Mouse (Mus musculus) gastrocnemius, postnatal 36 days (tissue): ENCODE results near the gene AI467606. TPM values are rescaled to one million over a fixed set of nuclear protein-coding genes. Genes with fewer than 3 reads are reported as not detected.

Source experiments
- DNase-seq, 2 experiments: peaks; one replicate each; pipeline ENCODE4 v3.0.0; 2022
- intact Hi-C: fragments of 180-260 bp; cut with DNase I; formaldehyde crosslinking; loops from one replicate; pipeline ENCODE4 v1.15.1; 2025
- total RNA-seq, 2 experiments: library from RNA; stranded (reverse); gene quantifications; 2 replicates each; pipeline ENCODE4 v1.2.3; 2021

AI467606 gene
- total RNA-seq, 2 experiments from 2014 or later = 0.41 to 0.69 TPM

DNA sequence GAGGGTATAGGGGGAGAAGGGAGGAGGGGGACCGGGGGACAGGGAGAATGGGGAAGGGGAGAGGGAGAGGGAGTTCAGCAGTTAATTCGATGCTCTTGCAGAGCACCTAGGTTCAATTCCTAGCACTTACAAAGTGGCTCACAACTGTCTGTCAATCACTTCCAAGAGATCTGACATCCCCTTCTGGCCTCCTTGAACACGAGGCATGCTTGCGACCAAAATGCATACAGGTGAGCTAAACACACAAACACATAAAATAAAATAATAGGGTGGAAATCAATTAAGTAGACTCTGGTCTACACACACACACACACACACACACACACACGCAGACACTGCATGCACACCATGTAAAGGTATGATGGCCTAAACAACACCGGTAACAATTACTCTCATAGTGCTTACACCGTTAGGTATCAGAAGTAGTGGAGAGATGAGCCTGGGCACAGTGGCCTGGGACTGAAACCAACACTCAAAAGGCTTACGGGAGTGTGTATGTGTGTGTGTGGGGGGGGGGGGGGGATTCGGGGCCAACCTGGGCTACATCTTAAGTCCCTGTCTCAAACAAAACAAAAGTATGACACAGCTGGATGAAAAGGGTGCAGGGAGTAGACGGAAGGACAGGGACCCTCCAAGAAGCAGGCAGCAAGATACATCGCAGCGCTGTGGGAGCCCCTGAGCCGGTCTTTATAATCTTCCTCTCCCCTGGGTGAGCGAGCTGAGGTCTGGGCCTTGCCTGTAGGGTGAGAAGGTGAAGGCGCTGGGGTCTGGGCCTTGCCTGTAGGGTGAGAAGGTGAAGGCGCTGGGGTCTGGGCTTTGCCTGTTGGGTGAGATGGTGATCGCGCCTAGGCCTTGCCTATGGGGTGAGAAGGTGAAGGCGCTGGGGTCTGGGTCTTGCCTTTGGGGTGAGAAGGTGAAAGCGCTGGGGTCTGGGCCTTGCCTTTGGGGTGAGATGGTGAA lies 725 bp upstream of the AI467606 start:
- intact Hi-C loops = no loop called here

GRCm38 (mm10) chr7:127093914-127094313 lies 2.8 kb downstream of the AI467606 start:
- intact Hi-C loops = no loop called here
- DNase-seq = no peak

More for the DNA sequence above, 725 bp upstream of the AI467606 start:
- DNase-seq = no peak

- DNase-seq = no peak
- intact Hi-C loops = no loop called here
Observed at GRCm38 (mm10) chr7:127096456-127096855, 5.3 kb downstream of the AI467606 start.

GRCm38 (mm10) chr7:127098521-127098920 lies 7.4 kb downstream of the AI467606 start:
- intact Hi-C loops = no loop called here
- DNase-seq = no peak

- no peak for DNase-seq
- intact Hi-C loops = no loop called here
Observed at GRCm38 (mm10) chr7:127098950-127099349, 7.8 kb downstream of the AI467606 start.

GRCm38 (mm10) chr7:127099528-127099927 lies 8.4 kb downstream of the AI467606 start:
- DNase-seq = no peak
- intact Hi-C loops = no loop called here

GRCm38 (mm10) chr7:127101451-127102016 lies 10.4 kb downstream of the AI467606 start:
- intact Hi-C loops = loop anchor here (10.0 kb wide), 1 partner anchor 87 kb away; the partner anchor contains the start of genes Mvp, Pagr1a and Pagr1b
- no peak for DNase-seq

DNA sequence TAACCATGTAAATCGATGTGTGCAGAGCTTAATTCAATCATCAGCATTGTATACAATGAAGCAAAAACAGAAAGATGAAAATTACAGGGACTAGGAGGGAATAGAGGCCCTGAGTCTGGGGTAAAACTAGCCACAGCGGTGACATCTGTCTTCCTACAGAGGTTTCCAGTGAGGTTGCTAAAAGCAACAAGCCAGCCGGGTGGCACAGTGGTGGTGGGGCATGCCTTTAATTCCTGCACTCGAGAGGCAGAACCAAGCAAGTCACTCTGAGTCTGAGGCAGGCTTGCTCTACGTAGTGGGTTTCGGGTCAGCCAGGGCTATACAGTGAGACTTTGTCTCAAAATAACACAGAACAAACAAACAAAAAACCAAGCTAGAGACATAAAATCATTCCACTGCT lies 11.0 kb downstream of the AI467606 start:
- DNase-seq = no peak
- intact Hi-C loops = loop anchor here (10.0 kb wide), 1 partner anchor 87 kb away; the partner anchor contains the start of genes Mvp, Pagr1a and Pagr1b

DNA sequence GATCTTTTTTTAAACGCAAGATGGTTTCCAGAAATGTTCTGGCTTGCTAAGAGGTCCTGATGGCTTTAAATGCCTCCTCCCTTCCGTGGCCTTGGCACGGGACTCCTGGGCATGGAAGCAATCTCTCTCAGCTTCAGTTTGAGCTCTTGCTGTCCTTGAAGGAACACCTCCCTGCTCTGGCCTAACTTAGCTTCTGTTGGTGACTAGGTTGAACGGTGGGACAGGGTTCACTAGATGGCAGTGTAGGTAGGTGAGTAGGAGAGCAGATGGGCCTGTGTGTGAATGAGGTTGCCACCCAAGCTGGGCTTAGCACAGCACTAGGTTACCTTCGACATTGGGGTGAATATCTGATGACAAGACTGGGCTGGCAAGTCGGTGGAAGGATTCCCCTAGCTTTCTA lies 12.8 kb downstream of the AI467606 start:
- intact Hi-C loops = loop anchor here (10.0 kb wide), 1 partner anchor 89 kb away; the partner anchor contains the start of genes Mvp, Pagr1a and Pagr1b
- no peak for DNase-seq

- DNase-seq = peak; percentile 21 to 44
- intact Hi-C loops = loop anchor here (5.0 to 10.0 kb wide), 2 partner anchors 90 to 352 kb away; partner anchors contain the start of genes Mvp, Pagr1a and Pagr1b
Observed at GRCm38 (mm10) chr7:127104560-127105332, 13.6 kb downstream of the AI467606 start.

DNA sequence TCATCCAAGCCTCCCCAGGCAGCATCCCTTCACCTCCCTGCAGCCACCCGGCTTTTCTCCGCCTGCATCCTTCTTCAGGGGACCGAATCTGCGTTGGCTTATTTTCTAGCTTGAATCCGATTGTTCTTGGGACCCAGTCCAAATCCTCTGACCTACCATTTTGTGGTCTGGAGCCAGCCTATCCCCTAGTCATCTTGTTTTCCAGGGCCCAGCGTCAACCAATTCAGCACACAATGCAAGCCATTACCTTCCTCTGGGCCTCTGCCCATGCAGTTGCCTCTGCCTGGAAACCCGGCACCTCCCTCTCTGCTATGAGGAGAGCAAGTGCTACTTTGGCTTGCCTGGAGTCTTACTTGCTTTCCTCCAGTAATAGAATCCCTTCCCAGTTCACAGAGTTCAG lies 14.4 kb downstream of the AI467606 start:
- intact Hi-C loops = loop anchor here (5.0 to 10.0 kb wide), 2 partner anchors 91 to 353 kb away; partner anchors contain the start of genes Mvp, Pagr1a and Pagr1b
- DNase-seq = no peak

GRCm38 (mm10) chr7:127110239-127111007 lies 19.3 kb downstream of the AI467606 start:
- peak; percentile 46 to 60 for DNase-seq
- intact Hi-C loops = loop anchor here (2.0 kb wide), 2 partner anchors 124 to 278 kb away; no protein-coding TSS in a partner anchor

DNA sequence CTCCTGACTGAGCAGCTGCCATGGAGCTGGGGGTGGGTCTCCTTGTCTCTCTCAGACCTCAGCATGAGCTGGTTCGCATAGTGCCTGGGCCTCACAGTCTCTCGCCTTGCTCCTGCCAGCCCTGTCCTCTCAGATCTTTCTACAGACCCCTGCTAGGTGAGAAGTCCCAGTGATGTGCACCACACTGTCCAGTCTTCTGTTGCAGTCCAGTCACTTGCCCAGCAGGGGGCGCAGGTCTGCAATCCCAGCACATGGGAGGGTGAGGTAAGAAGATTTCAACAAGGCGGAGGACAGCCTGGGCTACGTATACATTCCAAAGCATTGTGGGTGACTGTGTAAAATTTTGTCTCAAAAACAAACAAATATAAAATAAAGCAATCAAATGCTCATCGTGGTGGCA lies 20.3 kb downstream of the AI467606 start:
- intact Hi-C loops = loop anchor here (2.0 kb wide), 2 partner anchors 125 to 279 kb away; no protein-coding TSS in a partner anchor
- DNase-seq = peak in 1 of 2 experiments; percentile 40

- intact Hi-C loops = no loop called here
- DNase-seq = no peak
Observed at GRCm38 (mm10) chr7:127112251-127112841, 21.2 kb downstream of the AI467606 start.

GRCm38 (mm10) chr7:127112921-127113597 lies 21.9 kb downstream of the AI467606 start:
- no peak for DNase-seq
- intact Hi-C loops = no loop called here

GRCm38 (mm10) chr7:127113614-127114259 lies 22.6 kb downstream of the AI467606 start:
- intact Hi-C loops = no loop called here
- DNase-seq = no peak

DNA sequence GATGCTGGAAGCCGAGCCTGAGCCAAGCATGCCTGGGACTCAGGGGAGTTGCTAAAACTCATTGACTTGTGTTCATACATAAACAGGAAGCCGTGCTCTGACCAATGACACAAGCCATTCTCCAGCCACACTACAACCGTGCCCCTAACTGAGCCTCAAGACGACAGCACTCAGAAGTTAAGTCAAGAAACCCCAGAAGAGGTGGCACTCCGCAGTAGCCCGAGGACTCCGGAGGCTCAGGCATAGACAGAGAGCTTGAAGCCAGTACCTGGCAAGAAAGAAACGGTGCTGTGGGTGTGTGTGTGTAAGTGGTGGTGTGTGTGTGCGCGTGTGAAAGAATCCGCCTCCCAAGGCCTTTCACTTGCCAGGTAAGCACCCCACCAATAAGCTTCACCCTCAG lies 23.8 kb downstream of the AI467606 start:
- no peak for DNase-seq
- intact Hi-C loops = no loop called here

GRCm38 (mm10) chr7:127116331-127116935 lies 25.3 kb downstream of the AI467606 start:
- intact Hi-C loops = no loop called here
- no peak for DNase-seq
